Mouse (Mus musculus): ENCODE results near the gene Ms4a5. TPM values are rescaled to one million over a fixed set of nuclear protein-coding genes. Genes with fewer than 3 reads are reported as not detected.

Ms4a5 gene
- polyA plus RNA-seq, 1 experiment: not detected

DNA sequence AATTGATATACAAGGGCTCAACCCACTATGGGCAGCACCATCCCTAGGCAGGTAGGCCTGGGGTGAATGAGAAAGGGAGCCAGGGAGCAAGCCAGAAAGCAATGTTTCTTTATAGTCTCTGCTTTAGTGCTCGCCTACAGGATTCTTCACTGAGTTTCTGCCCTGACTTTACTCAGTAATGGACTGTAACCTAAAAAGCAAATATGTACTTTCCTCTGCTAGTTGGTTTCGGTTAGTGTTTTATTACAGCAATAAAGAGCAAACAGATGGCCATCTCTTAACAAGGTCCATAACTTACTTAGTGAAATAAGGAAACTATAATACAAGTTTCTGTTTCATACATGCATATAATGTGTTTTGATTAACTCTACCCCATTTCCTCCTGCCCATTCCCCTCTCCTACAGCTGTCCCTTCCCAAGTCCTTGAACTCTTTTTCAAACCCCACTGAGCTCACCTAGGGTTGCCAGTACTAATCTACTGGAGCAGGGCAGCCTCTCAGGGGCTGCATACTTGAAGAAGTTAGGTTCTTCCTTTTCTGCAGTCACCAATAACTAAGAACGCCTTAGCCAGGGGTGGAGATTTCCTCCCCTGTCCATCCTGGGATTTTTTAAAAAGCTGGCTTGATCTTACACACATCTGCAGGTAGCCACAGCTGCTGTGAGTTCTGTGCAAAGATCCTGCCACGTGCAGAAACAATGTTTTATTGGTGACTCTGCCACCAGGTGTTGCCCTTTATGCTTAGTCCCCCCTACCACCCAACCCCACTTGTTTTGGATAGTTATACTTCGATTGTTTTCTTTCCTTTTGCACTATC lies 48.5 kb downstream of the Ms4a5 start:
- peak; percentile 88 for DNase-seq (ENCODE audit: low read depth, low spot score)
- 17% methylated on average over 5 of the region's 5 CpGs for WGBS

DNA sequence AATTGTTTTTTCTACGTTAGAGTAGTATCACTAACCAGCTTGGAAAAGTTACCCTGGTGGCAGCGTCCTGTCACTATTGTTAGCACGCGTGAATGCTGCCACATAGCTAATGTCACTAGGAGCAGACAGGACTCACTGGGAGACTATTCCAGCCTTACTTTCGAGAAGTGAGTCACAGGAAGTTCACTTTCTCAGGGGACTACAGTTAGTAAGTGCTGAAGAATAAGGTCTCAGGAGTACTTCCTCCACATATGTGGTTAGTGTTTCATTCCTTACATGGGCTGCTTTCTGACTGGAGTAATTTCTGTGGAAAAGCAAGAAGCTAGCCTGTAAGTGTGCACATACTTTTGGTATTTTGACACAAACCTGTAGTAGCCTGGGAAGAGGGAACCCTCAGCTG lies 49.4 kb downstream of the Ms4a5 start:
- no peak for DNase-seq (ENCODE audit: low read depth, low spot score)
- WGBS: 80% methylated on average over 5 of the region's 5 CpGs

DNA sequence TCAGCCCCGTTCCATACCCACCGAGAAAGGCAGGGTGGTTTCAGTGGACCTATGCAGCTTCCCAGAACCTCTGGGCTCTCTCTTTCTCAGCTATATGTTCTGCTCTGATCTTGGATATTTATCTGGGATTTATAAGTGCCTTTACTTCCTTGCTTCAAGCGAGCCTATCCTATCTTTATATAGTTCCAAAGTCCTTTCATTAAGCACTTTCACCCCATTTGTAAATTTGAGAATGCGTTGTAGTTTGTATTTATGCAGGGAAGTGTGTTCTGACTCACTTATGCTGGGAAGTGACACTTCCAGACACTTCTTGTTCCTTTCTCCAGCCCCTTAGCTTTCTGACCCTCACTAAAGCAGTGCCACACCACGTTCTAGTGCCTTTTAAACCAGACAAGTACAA lies 51.3 kb downstream of the Ms4a5 start, which contains the start of gene Ms4a12:
TSS of gene Ms4a12 (minus strand) at position 101 of the 400 bp plus-strand sequence.
- peak; percentile 70 for DNase-seq (ENCODE audit: low read depth, low spot score)
- 23% methylated on average over 5 of the region's 5 CpGs for WGBS

Other genes starting within 250 kb of the Ms4a5 start
- gene Ms4a8a, start 202.8 kb downstream of the Ms4a5 start, polyA plus RNA-seq (2012; rRNA removed): 542 and 606 TPM in 2 replicates
- gene 1700017D01Rik, start 153.0 kb downstream of the Ms4a5 start, polyA plus RNA-seq (2012; rRNA removed): not detected in 2 replicates
- gene 1700025F22Rik, start 118.6 kb downstream of the Ms4a5 start, polyA plus RNA-seq (2012; rRNA removed): not detected in 2 replicates
- gene Ms4a13, start 87.1 kb downstream of the Ms4a5 start, polyA plus RNA-seq (2012; rRNA removed): not detected in 2 replicates
- 21.1 and 22.5 TPM in 2 replicates for gene Ms4a12, start 51.4 kb downstream of the Ms4a5 start, polyA plus RNA-seq (2012; rRNA removed)
- gene Ms4a1, start 17.6 kb downstream of the Ms4a5 start, polyA plus RNA-seq (2012; rRNA removed): 2.6 and 2.8 TPM in 2 replicates
- gene Ms4a14, start 30.6 kb upstream of the Ms4a5 start, polyA plus RNA-seq (2012; rRNA removed): 0.09 and 0.27 TPM in 2 replicates
- 5.4 and 6.5 TPM in 2 replicates for gene Ms4a7, start 52.3 kb upstream of the Ms4a5 start, polyA plus RNA-seq (2012; rRNA removed)
- 1.6 and 4.4 TPM in 2 replicates for gene Ms4a4a, start 91.7 kb upstream of the Ms4a5 start, polyA plus RNA-seq (2012; rRNA removed)
- gene Ms4a4c, start 120.9 kb upstream of the Ms4a5 start, polyA plus RNA-seq (2012; rRNA removed): 0.58 and 0.97 TPM in 2 replicates
- 4.2 and 5.4 TPM in 2 replicates for gene Ms4a4b, start 159.7 kb upstream of the Ms4a5 start, polyA plus RNA-seq (2012; rRNA removed)
- gene Ms4a6c, start 185.5 kb upstream of the Ms4a5 start, polyA plus RNA-seq (2012; rRNA removed): 4.7 and 8.6 TPM in 2 replicates
- 3.3 and 3.7 TPM in 2 replicates for gene Gm8369, start 202.1 kb upstream of the Ms4a5 start, polyA plus RNA-seq (2012; rRNA removed)
- 5.6 and 8.3 TPM in 2 replicates for gene Ms4a6b, start 232.6 kb upstream of the Ms4a5 start, polyA plus RNA-seq (2012; rRNA removed)